Mouse (Mus musculus) intestine, postnatal 0 days (tissue): Measurements from ENCODE around the gene Pum3. TPM values are rescaled to one million over a fixed set of nuclear protein-coding genes. Genes with fewer than 3 reads are reported as not detected.

Experiments used
- ATAC-seq: fragments of 200-750 bp; cut with Nextera tagmentation; 2 replicates; pipeline ENCODE4 v1.8.0; 2017; ENCODE audit warnings: mild to moderate bottlenecking, moderate TSS enrichment, moderate library complexity
- H3K27ac ChIP-seq: fragments of 300-500 bp; sonication (generic); 2 replicates; pipeline ENCODE4 v1.5.1; 2014; ENCODE audit warnings: mild to moderate bottlenecking, low read depth, low read length, moderate library complexity
- H3K27me3 ChIP-seq: fragments of 300-500 bp; sonication (generic); replicated peaks from 2 replicates; pipeline ENCODE4 v1.6.1; 2014; ENCODE audit warnings: low read length, mixed read lengths; ENCODE audit not compliant: control insufficient read depth, insufficient read depth
- H3K36me3 ChIP-seq: fragments of 300-500 bp; sonication (generic); 2 replicates; pipeline ENCODE4 v1.6.1; 2014; ENCODE audit warnings: mild to moderate bottlenecking, moderate library complexity; ENCODE audit not compliant: control insufficient read depth, insufficient read depth
- H3K4me1 ChIP-seq: fragments of 300-500 bp; sonication (generic); replicated peaks from 2 replicates; pipeline ENCODE4 v1.6.1; 2014; ENCODE audit warnings: antibody characterized with exemption, low read length, mixed read lengths; ENCODE audit not compliant: control insufficient read depth, insufficient read depth
- H3K4me2 ChIP-seq: fragments of 300-500 bp; sonication (generic); replicated peaks from 2 replicates; pipeline ENCODE4 v1.6.1; 2014; ENCODE audit warnings: low read depth, mild to moderate bottlenecking, moderate library complexity
- H3K4me3 ChIP-seq: fragments of 300-500 bp; sonication (generic); 2 replicates; pipeline ENCODE4 v1.5.1; 2014; ENCODE audit warnings: low read depth, low read length
- H3K9ac ChIP-seq: fragments of 300-500 bp; sonication (generic); 2 replicates; pipeline ENCODE4 v1.6.1; 2014; ENCODE audit warnings: mild to moderate bottlenecking, low read depth, low read length
- H3K9me3 ChIP-seq: fragments of 300-500 bp; sonication (generic); 2 replicates; pipeline ENCODE4 v1.6.1; 2016; ENCODE audit warnings: mixed run types; ENCODE audit not compliant: control insufficient read depth
- CTCF ChIP-seq: sonication (generic); IDR thresholded peaks from 2 replicates; pipeline ENCODE4 v1.5.1; 2016; ENCODE audit warnings: low read depth, mild to moderate bottlenecking, control low read depth, antibody characterized with exemption, moderate library complexity
- WGBS: fragments of 180-500 bp; shearing (Covaris S2); extraction: QIAGEN DNeasy Blood & Tissue Kit; methylation state at CpG from one replicate; pipeline ENCODE4 v1.1.7; 2014; 5-methylcytosine and 5-hydroxymethylcytosine counted together
- polyA plus RNA-seq: library from polyadenylated mRNA; unstranded; fragments of >200 nt; fragmentation: Nextera tagmentation; extraction: Ambion mirVana; gene quantifications from 2 replicates; pipeline ENCODE4 v1.2.1, GENCODE M21; 2015

Gene Pum3
- polyA plus RNA-seq, 1 experiment from 2014 or later = 34.4 TPM

DNA sequence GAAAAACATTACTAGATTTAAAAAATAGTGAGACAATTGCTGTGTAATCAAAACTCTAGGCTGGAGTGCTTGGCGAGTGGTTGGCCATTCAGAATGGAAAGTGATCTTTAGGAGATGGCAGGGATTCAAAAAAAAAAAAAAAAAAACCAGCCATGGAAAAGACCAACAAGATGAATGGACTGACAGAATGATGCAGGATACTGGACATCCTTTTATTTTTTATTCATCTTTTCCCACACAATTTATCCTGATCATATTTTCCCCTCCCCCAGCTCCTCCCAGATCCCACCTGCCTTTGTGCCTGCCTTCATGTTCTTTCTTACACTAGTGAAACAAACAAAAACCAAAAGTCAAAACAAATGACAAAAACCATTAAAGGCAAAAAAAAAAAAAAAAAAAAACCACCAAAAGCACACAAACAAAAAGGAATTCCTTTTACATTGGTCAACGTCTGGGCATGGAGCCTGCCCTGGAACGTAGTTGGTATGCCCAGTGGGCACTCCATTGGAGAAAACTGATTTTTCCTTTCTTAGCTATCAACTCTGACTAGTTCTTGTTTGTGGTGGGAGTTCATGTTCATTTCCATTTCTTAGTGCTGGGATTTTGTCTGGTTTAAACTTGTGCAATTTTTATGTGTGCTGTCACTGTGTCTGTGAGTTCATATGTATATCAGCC, 60.0 kb downstream of the Pum3 start:
- WGBS = 72% methylated on average over 3 of the region's 3 CpGs
- ATAC-seq = no peak
- no peaks in the 10 kb centered on the region for H3K4me1 ChIP-seq
- H3K27me3 ChIP-seq = no peaks in the 10 kb centered on the region
- H3K27ac ChIP-seq = no peak overlapping the region
- H3K36me3 ChIP-seq = no peaks in the 10 kb centered on the region
- no peaks in the 10 kb centered on the region for H3K9me3 ChIP-seq
- no peak overlapping the region for H3K4me2 ChIP-seq
- TF ChIP-seq CTCF = no peak
- H3K4me3 ChIP-seq = no peak overlapping the region
- no peak overlapping the region for H3K9ac ChIP-seq

DNA sequence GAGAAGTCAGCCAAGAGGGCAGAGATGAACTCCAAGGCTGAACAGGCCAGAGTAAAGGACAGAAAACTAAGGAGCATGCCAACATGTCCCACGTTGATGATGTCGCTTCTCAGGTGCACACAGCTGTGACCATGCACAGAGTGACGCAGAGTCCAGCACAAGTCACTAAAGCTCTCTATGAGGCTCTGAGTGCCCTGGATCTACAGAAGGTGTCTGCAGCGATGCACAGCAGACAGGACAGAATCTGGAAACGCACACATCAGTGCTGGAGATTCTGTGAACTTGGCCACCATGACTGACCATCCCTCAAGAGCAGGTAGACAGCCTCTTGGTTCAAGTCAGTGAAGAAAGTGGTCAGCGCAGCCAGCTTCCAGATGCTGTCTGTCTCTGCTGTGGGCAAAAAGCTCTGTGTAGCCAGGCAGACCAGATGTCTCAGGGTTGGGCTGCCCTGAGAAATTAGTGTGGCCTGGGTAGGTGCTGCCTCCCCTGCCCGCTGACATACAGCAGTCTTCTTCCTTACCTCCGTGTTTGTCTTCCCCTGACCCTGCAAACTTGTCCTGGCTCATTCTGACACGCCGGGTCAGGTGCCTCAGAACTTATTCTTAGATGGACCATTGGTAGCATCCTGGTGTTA, 63.4 kb downstream of the Pum3 start:
- Histone ChIP-seq H3K9me3 (no peaks in the 10 kb centered on the region), H3K36me3 (no peaks in the 10 kb centered on the region), H3K4me2 (no peak overlapping the region), H3K27me3 (no peaks in the 10 kb centered on the region), H3K27ac (no peak overlapping the region), H3K4me1 (no peaks in the 10 kb centered on the region), H3K4me3 (no peak overlapping the region), H3K9ac (no peak overlapping the region)
- no peak for ATAC-seq
- no peak for TF ChIP-seq CTCF
- WGBS = 75% methylated on average over 10 of the region's 10 CpGs

DNA sequence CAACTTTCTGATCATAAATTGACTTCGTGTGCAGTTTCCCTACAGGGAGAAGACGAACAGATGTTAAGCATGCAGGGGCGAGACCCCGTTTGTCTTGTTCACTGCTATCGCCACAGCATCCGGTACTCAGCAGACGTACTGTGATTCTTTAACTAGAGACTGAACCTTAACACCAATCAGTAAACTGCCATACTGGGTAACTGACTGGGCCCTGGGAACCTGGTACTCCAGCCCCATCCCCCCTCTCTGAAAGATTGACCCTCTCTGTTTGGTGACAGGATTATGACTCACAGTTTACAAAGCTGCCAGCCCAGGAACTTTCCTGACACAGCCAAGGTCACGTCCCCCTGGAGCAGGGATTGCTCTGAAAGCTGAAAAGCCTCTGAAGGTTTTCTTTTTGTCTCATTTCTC, 65.1 kb downstream of the Pum3 start:
- Histone ChIP-seq H3K9me3 (no peaks in the 10 kb centered on the region), H3K4me1 (no peaks in the 10 kb centered on the region), H3K4me2 (peak overlapping the region; percentile 59), H3K27ac (no peak overlapping the region), H3K27me3 (no peaks in the 10 kb centered on the region), H3K4me3 (peak overlapping the region; percentile 21), H3K36me3 (no peaks in the 10 kb centered on the region), H3K9ac (no peak overlapping the region)
- TF ChIP-seq CTCF = no peak
- ATAC-seq = no peak
- WGBS = 3% methylated on average over 8 of the region's 8 CpGs

DNA sequence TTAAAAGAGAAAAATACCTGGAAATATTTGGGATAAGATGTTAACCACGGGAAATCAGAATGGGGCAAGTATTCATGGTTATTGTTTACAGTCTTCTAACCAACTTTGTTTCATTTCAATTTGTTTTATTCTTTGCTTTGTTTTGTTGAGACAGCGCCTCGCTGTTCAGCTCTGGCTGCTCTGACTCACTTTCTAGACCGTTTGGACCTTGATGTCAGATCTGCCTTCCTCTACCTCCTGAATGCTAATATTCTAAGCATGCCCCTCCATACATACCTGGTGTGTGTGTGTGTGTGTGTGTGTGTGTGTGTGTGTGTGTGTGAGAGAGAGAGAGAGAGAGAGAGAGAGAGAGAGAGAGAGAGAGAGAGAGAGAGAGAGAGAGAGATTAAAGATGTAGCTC, 65.7 kb downstream of the Pum3 start:
- H3K4me3 ChIP-seq = peak overlapping the region; percentile 21
- H3K27me3 ChIP-seq = no peaks in the 10 kb centered on the region
- H3K9ac ChIP-seq = no peak overlapping the region
- whole genome bisulfite sequencing = 34% methylated on average over 4 of the region's 4 CpGs
- no peaks in the 10 kb centered on the region for H3K36me3 ChIP-seq
- no peaks in the 10 kb centered on the region for H3K9me3 ChIP-seq
- no peaks in the 10 kb centered on the region for H3K4me1 ChIP-seq
- H3K27ac ChIP-seq = no peak overlapping the region
- peak overlapping the region; percentile 59 for H3K4me2 ChIP-seq
- TF ChIP-seq CTCF = no peak
- no peak for ATAC-seq

DNA sequence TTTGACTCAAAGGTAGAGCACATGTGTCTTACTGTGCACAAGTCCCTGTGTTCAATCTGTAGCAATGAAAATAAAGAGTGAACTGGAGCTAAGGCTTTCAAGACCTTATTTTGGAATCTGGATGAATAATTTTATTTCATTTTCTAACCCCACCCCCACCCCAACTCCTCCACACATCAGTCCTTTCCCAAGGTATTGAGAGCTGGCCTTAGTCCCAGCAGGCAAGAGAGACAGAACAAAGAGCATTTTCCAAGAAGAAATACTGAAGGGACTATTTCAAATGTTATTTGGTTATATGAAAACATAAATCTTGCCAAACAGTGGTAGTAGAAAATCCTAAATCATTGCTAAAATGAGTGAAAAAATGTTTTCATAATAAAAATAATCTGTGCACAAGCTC, 69.2 kb downstream of the Pum3 start:
- H3K27ac ChIP-seq = no peak overlapping the region
- TF ChIP-seq CTCF = no peak
- no peaks in the 10 kb centered on the region for H3K9me3 ChIP-seq
- H3K4me1 ChIP-seq = no peaks in the 10 kb centered on the region
- H3K27me3 ChIP-seq = no peaks in the 10 kb centered on the region
- no peak overlapping the region for H3K4me2 ChIP-seq
- no peak overlapping the region for H3K4me3 ChIP-seq
- H3K9ac ChIP-seq = no peak overlapping the region
- no peak for ATAC-seq
- H3K36me3 ChIP-seq = no peaks in the 10 kb centered on the region

DNA sequence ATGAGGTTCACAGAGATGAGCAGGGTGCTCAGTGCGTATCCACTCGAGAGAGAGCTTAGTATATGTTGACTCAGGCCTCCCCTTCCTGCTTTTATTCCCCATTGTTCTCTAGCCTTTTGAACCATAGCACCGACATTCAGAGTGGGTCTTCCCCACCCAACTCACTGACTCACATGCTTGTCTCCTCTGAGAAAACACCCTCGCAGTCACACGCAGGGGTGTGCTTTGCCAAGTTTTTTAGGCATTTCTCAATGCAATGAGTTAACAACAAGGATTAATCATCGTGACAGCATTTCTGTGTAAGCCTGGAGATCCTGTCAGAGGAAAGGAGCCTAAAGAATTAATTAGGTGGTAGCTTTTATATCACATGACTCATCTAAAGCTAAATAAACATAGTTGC, 77.9 kb downstream of the Pum3 start:
- no peaks in the 10 kb centered on the region for H3K9me3 ChIP-seq
- no peaks in the 10 kb centered on the region for H3K27me3 ChIP-seq
- H3K9ac ChIP-seq = no peak overlapping the region
- ATAC-seq = no peak
- no peaks in the 10 kb centered on the region for H3K36me3 ChIP-seq
- 52% methylated on average over 6 of the region's 6 CpGs for WGBS
- no peak overlapping the region for H3K4me2 ChIP-seq
- TF ChIP-seq CTCF = no peak
- H3K27ac ChIP-seq = no peak overlapping the region
- H3K4me3 ChIP-seq = no peak overlapping the region
- H3K4me1 ChIP-seq = no peaks in the 10 kb centered on the region
